Comparison of ENCODE assay signal across 8 mouse cellular contexts in the genomic region with DNA sequence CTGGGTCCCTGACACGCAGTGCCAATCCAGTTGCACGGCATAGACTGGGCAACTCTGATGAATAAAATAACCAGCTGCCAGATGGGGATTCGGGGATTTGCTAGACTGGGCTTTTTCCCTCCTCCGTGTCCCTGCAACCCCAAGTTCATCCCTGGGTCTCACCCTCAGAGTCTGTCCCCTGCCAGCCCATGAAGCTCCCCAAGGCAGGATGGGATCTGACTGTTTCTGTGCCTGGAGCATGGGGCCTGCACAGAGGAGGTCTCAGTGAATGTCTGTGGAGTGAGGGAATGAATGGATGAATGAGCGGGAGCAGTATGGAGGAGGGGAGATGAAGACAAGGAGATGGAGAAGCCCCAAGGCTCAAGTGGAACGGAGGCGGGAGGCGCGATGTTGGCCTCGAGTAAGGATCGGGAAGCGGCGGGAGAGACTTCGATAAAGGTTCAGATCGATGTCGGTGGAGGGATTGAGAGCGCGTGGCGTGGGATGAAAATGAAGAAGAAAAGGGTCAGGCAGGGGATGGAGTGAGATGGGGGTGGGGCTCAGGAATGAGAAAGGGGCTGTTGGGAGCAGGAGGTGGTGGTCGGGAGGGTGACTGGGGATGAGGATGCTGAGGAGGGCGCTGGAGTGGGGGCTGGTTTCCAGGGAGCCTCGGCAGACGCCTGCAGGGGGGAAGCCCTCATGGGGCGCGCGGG. TPM values are rescaled to one million over a fixed set of nuclear protein-coding genes. Genes with fewer than 3 reads are reported as not detected.
DNase-seq lines count a peak whose midpoint lies in the region; ATAC-seq and TF ChIP-seq lines count a peak whose summit lies in the region.

No protein-coding gene starts in this region.

- peak overlapping the region; percentile 89 for H3K4me2 ChIP-seq in kidney, embryonic 15.5 days
- peak overlapping the region; percentile 81 for H3K4me2 ChIP-seq in forebrain, embryonic 12.5 days
- H3K4me2 ChIP-seq in liver, embryonic 12.5 days, result peak overlapping the region; percentile 99

- H3K9ac ChIP-seq in kidney, embryonic 15.5 days, result peak overlapping the region; percentile 65
- peak overlapping the region; percentile 90 for H3K9ac ChIP-seq in forebrain, embryonic 12.5 days
- H3K9ac ChIP-seq in liver, embryonic 12.5 days, result peak overlapping the region; percentile 83

- WGBS in kidney, embryonic 15.5 days, result 7% methylated on average over 26 of the region's 26 CpGs
- 4% methylated on average over 24 of the region's 26 CpGs for WGBS in forebrain, embryonic 12.5 days
- 12% methylated on average over 25 of the region's 26 CpGs for WGBS in liver, embryonic 12.5 days (ENCODE audit: insufficient replicate concordance)

- no peak for DNase-seq in kidney, adult 18-20 months
- peak; percentile 15 for DNase-seq in splenic B cell, adult 2 months (ENCODE audit: low read depth, low spot score)
- DNase-seq in thymus, postnatal 0 days (ENCODE audit: low spot score), result no peak

- H3K27ac ChIP-seq in kidney, embryonic 15.5 days, result peak overlapping the region; percentile 74
- no peak overlapping the region for H3K27ac ChIP-seq in bone marrow macrophage, adult 2 months (ENCODE audit: insufficient read depth, low read depth, low read length)
- H3K27ac ChIP-seq in forebrain, embryonic 12.5 days, result peak overlapping the region; percentile 87
- H3K27ac ChIP-seq in liver, embryonic 12.5 days, result peak overlapping the region; percentile 83

- peaks cover 52% of the 10 kb centered on the region for H3K36me3 ChIP-seq in kidney, embryonic 15.5 days
- H3K36me3 ChIP-seq in forebrain, embryonic 12.5 days (replicated peaks), result peaks cover 46% of the 10 kb centered on the region
- peaks cover 40% of the 10 kb centered on the region for H3K36me3 ChIP-seq in liver, embryonic 12.5 days
- H3K36me3 ChIP-seq in splenic B cell, adult 2 months (ENCODE audit: control insufficient read depth, insufficient read depth, low read length, poor library complexity, severe bottlenecking), result no peaks in the 10 kb centered on the region

- peaks cover 29% of the 10 kb centered on the region for H3K4me1 ChIP-seq in kidney, embryonic 15.5 days
- peaks cover 4% of the 10 kb centered on the region; the same call in 1 of the 2 replicates for H3K4me1 ChIP-seq in bone marrow macrophage, adult 2 months (ENCODE audit: control insufficient read depth, insufficient read depth, low read length)
- peaks cover 39% of the 10 kb centered on the region for H3K4me1 ChIP-seq in forebrain, embryonic 12.5 days
- H3K4me1 ChIP-seq in liver, embryonic 12.5 days, result peaks cover 43% of the 10 kb centered on the region

- H3K9me3 ChIP-seq in kidney, embryonic 15.5 days (replicated peaks), result no peaks in the 10 kb centered on the region
- H3K9me3 ChIP-seq in forebrain, embryonic 12.5 days, result no peaks in the 10 kb centered on the region
- no peaks in the 10 kb centered on the region for H3K9me3 ChIP-seq in liver, embryonic 12.5 days (replicated peaks)

- no peaks in the 10 kb centered on the region for H3K27me3 ChIP-seq in kidney, embryonic 15.5 days
- no peaks in the 10 kb centered on the region for H3K27me3 ChIP-seq in forebrain, embryonic 12.5 days
- H3K27me3 ChIP-seq in liver, embryonic 12.5 days (replicated peaks), result no peaks in the 10 kb centered on the region
- no peaks in the 10 kb centered on the region for H3K27me3 ChIP-seq in splenic B cell, adult 2 months (ENCODE audit: control insufficient read depth, insufficient read depth, low read length, poor library complexity, severe bottlenecking)

- no peak for TF ChIP-seq CTCF in bone marrow macrophage, adult 2 months (IDR thresholded peaks at IDR 0.05; ENCODE audit: low read depth, low read length)

- peak overlapping the region; percentile 85 for H3K4me3 ChIP-seq in kidney, embryonic 15.5 days (replicated peaks)
- H3K4me3 ChIP-seq in bone marrow macrophage, adult 2 months (ENCODE audit: insufficient read depth, low read length), result peak overlapping the region; percentile 85
- peak overlapping the region; percentile 71 for H3K4me3 ChIP-seq in forebrain, embryonic 12.5 days (replicated peaks)
- peak overlapping the region; percentile 77 for H3K4me3 ChIP-seq in liver, embryonic 12.5 days

- no peak for TF ChIP-seq POLR2A in bone marrow macrophage, adult 2 months (IDR thresholded peaks at IDR 0.05; ENCODE audit: borderline replicate concordance, low read depth, low read length)

- ATAC-seq in kidney, embryonic 15.5 days (replicated peaks; ENCODE audit: low FRiP score), result no peak; the same call in 1 of the 2 replicates
- peak; percentile 53 for ATAC-seq in forebrain, embryonic 12.5 days (ENCODE audit: low FRiP score)
- ATAC-seq in liver, embryonic 12.5 days, result peak; percentile 1; the same call in 1 of the 2 replicates
- ATAC-seq in CD4-positive, CD25-positive, alpha-beta regulatory T cell, adult 4 months, result no peak

RNA-seq across cellular contexts. Expression of gene Arhgap33, which starts 0.8 kb away (rescaled TPM):
- polyA plus RNA-seq in kidney, embryonic 15.5 days (2015; fragmentation: Nextera tagmentation; extraction: Ambion mirVana), result 11.7 and 16.0 TPM in 2 replicates
- polyA plus RNA-seq in bone marrow macrophage, adult 2 months (2012; ENCODE audit: insufficient read depth, insufficient read length, missing spikeins), result 8.4 and 9.5 TPM in 2 replicates
- 89.4 and 98.9 TPM in 2 replicates for polyA plus RNA-seq in forebrain, embryonic 12.5 days (2016; fragmentation: Nextera tagmentation; extraction: Ambion mirVana)
- polyA plus RNA-seq in liver, embryonic 12.5 days (2016; fragmentation: Nextera tagmentation; extraction: Ambion mirVana), result 4.0 and 4.8 TPM in 2 replicates
- under 1 TPM; 0.46 to 0.67 TPM for polyA plus RNA-seq in CD4-positive, CD25-positive, alpha-beta regulatory T cell, adult 4 months (2017; shearing (Covaris generic))
- 3.6 and 4.6 TPM in 2 replicates for polyA plus RNA-seq in thymus, postnatal 0 days (2015; fragmentation: Nextera tagmentation; extraction: Ambion mirVana)

RNA-seq across cellular contexts. Expression of gene Hspb6, which starts 17.9 kb away (rescaled TPM):
- 12.8 and 20.1 TPM in 2 replicates for polyA plus RNA-seq in kidney, embryonic 15.5 days (2015; fragmentation: Nextera tagmentation; extraction: Ambion mirVana)
- polyA plus RNA-seq in bone marrow macrophage, adult 2 months (2012; ENCODE audit: insufficient read depth, insufficient read length, missing spikeins), result 12.0 and 14.6 TPM in 2 replicates
- 7.9 and 8.4 TPM in 2 replicates for polyA plus RNA-seq in forebrain, embryonic 12.5 days (2016; fragmentation: Nextera tagmentation; extraction: Ambion mirVana)
- 5.0 and 5.4 TPM in 2 replicates for polyA plus RNA-seq in liver, embryonic 12.5 days (2016; fragmentation: Nextera tagmentation; extraction: Ambion mirVana)
- 1 to 10 TPM; 1.0 to 3.1 TPM for polyA plus RNA-seq in CD4-positive, CD25-positive, alpha-beta regulatory T cell, adult 4 months (2017; shearing (Covaris generic))
- polyA plus RNA-seq in thymus, postnatal 0 days (2015; fragmentation: Nextera tagmentation; extraction: Ambion mirVana), result 6.9 and 7.5 TPM in 2 replicates

RNA-seq across cellular contexts. Expression of gene Proser3, which starts 18.0 kb away (rescaled TPM):
- 14.1 and 18.6 TPM in 2 replicates for polyA plus RNA-seq in kidney, embryonic 15.5 days (2015; fragmentation: Nextera tagmentation; extraction: Ambion mirVana)
- polyA plus RNA-seq in bone marrow macrophage, adult 2 months (2012; ENCODE audit: insufficient read depth, insufficient read length, missing spikeins), result 8.8 and 12.2 TPM in 2 replicates
- 16.1 and 18.6 TPM in 2 replicates for polyA plus RNA-seq in forebrain, embryonic 12.5 days (2016; fragmentation: Nextera tagmentation; extraction: Ambion mirVana)
- polyA plus RNA-seq in liver, embryonic 12.5 days (2016; fragmentation: Nextera tagmentation; extraction: Ambion mirVana), result 5.3 and 5.6 TPM in 2 replicates
- 1 to 10 TPM; 5.2 to 6.2 TPM for polyA plus RNA-seq in CD4-positive, CD25-positive, alpha-beta regulatory T cell, adult 4 months (2017; shearing (Covaris generic))
- 3.6 and 5.2 TPM in 2 replicates for polyA plus RNA-seq in thymus, postnatal 0 days (2015; fragmentation: Nextera tagmentation; extraction: Ambion mirVana)

RNA-seq across cellular contexts. Expression of gene Lin37, which starts 25.6 kb away (rescaled TPM):
- 37.6 and 40.5 TPM in 2 replicates for polyA plus RNA-seq in kidney, embryonic 15.5 days (2015; fragmentation: Nextera tagmentation; extraction: Ambion mirVana)
- polyA plus RNA-seq in bone marrow macrophage, adult 2 months (2012; ENCODE audit: insufficient read depth, insufficient read length, missing spikeins), result 29.6 and 44.3 TPM in 2 replicates
- 51.7 and 63.1 TPM in 2 replicates for polyA plus RNA-seq in forebrain, embryonic 12.5 days (2016; fragmentation: Nextera tagmentation; extraction: Ambion mirVana)
- 30.3 and 31.4 TPM in 2 replicates for polyA plus RNA-seq in liver, embryonic 12.5 days (2016; fragmentation: Nextera tagmentation; extraction: Ambion mirVana)
- polyA plus RNA-seq in CD4-positive, CD25-positive, alpha-beta regulatory T cell, adult 4 months (2017; shearing (Covaris generic)), result 100 to 1,000 TPM; 101 to 104 TPM
- 91.1 and 96.6 TPM in 2 replicates for polyA plus RNA-seq in thymus, postnatal 0 days (2015; fragmentation: Nextera tagmentation; extraction: Ambion mirVana)

RNA-seq across cellular contexts. Expression of gene U2af1l4, which starts 29.0 kb away (rescaled TPM):
- 94.8 and 102 TPM in 2 replicates for polyA plus RNA-seq in kidney, embryonic 15.5 days (2015; fragmentation: Nextera tagmentation; extraction: Ambion mirVana)
- polyA plus RNA-seq in bone marrow macrophage, adult 2 months (2012; ENCODE audit: insufficient read depth, insufficient read length, missing spikeins), result 62.1 and 74.5 TPM in 2 replicates
- polyA plus RNA-seq in forebrain, embryonic 12.5 days (2016; fragmentation: Nextera tagmentation; extraction: Ambion mirVana), result 88.1 and 95.7 TPM in 2 replicates
- 51.9 and 55.1 TPM in 2 replicates for polyA plus RNA-seq in liver, embryonic 12.5 days (2016; fragmentation: Nextera tagmentation; extraction: Ambion mirVana)
- 10 to 100 TPM; 46.5 to 62.1 TPM for polyA plus RNA-seq in CD4-positive, CD25-positive, alpha-beta regulatory T cell, adult 4 months (2017; shearing (Covaris generic))
- 101 and 112 TPM in 2 replicates for polyA plus RNA-seq in thymus, postnatal 0 days (2015; fragmentation: Nextera tagmentation; extraction: Ambion mirVana)

Comparison
In these comparisons a context has a peak if more than half of its experiments do, and no peak if none do; other contexts are left out.
1. ATAC-seq: peak in forebrain, embryonic 12.5 days (single experiment) and liver, embryonic 12.5 days (single experiment); none in kidney, embryonic 15.5 days (single experiment) and CD4-positive, CD25-positive, alpha-beta regulatory T cell, adult 4 months (single experiment).
2. Peak in every context shown above with its lines, with median percentiles within 50 percentile points of each other: H3K4me2 ChIP-seq, H3K4me3 ChIP-seq and H3K9ac ChIP-seq.